Mouse (Mus musculus): ENCODE measurements around the gene Anks1. TPM values are rescaled to one million over a fixed set of nuclear protein-coding genes. Genes with fewer than 3 reads are reported as not detected.

Gene Anks1
- polyA plus RNA-seq, 1 experiment from 2014 or later: 14.5 TPM

GRCm38 (mm10) chr17:28101284-28101887 is 192.3 kb downstream of the Anks1 start:
- peak overlapping the region; percentile 23 for H3K4me2 ChIP-seq (replicated peaks; ENCODE audit: low read depth, low read length)
- no peak overlapping the region for H3K4me3 ChIP-seq (ENCODE audit: low read length)
- peak overlapping the region; percentile 93 for H3K27ac ChIP-seq (ENCODE audit: low read length)
- no peaks in the 10 kb centered on the region for H3K36me3 ChIP-seq (ENCODE audit: insufficient read depth, low read length)
- H3K9ac ChIP-seq (replicated peaks; ENCODE audit: low read length): 0 out of 2 replicates have a peak overlapping the region, but pooled peaks have one; percentile 31
- H3K27me3 ChIP-seq (ENCODE audit: insufficient read depth, low read length): no peaks in the 10 kb centered on the region
- peaks cover 29% of the 10 kb centered on the region for H3K4me1 ChIP-seq (ENCODE audit: insufficient read depth, low read length)
- ATAC-seq (ENCODE audit: low FRiP score, low TSS enrichment): peak; percentile 88
- WGBS: 7% methylated on average over 12 of the region's 12 CpGs
- peaks cover 3% of the 10 kb centered on the region; the same call in 1 of the 2 replicates for H3K9me3 ChIP-seq (ENCODE audit: low read length)

GRCm38 (mm10) chr17:28101902-28102319 is 192.8 kb downstream of the Anks1 start:
- 0 out of 2 replicates have a peak overlapping the region, but pooled peaks have one; percentile 31 for H3K9ac ChIP-seq (replicated peaks; ENCODE audit: low read length)
- peak overlapping the region; percentile 87 for H3K27ac ChIP-seq (ENCODE audit: low read length)
- ATAC-seq (ENCODE audit: low FRiP score, low TSS enrichment): peak; percentile 71
- 4% methylated on average over 10 of the region's 10 CpGs for WGBS
- peaks cover 3% of the 10 kb centered on the region; the same call in 1 of the 2 replicates for H3K9me3 ChIP-seq (ENCODE audit: low read length)
- no peaks in the 10 kb centered on the region for H3K27me3 ChIP-seq (ENCODE audit: insufficient read depth, low read length)
- no peaks in the 10 kb centered on the region for H3K36me3 ChIP-seq (ENCODE audit: insufficient read depth, low read length)
- H3K4me3 ChIP-seq (ENCODE audit: low read length): no peak overlapping the region
- H3K4me2 ChIP-seq (replicated peaks; ENCODE audit: low read depth, low read length): peak overlapping the region; percentile 23
- H3K4me1 ChIP-seq (ENCODE audit: insufficient read depth, low read length): peaks cover 32% of the 10 kb centered on the region

GRCm38 (mm10) chr17:28104416-28104815 is 195.3 kb downstream of the Anks1 start:
- no peak for ATAC-seq (ENCODE audit: low FRiP score, low TSS enrichment)
- no peaks in the 10 kb centered on the region for H3K36me3 ChIP-seq (ENCODE audit: insufficient read depth, low read length)
- 62% methylated on average over 6 of the region's 6 CpGs for WGBS
- peaks cover 28% of the 10 kb centered on the region for H3K4me1 ChIP-seq (ENCODE audit: insufficient read depth, low read length)
- H3K9me3 ChIP-seq (ENCODE audit: low read length): peaks cover 3% of the 10 kb centered on the region; the same call in 1 of the 2 replicates
- H3K27ac ChIP-seq (ENCODE audit: low read length): no peak overlapping the region
- no peak overlapping the region for H3K4me2 ChIP-seq (replicated peaks; ENCODE audit: low read depth, low read length)
- H3K9ac ChIP-seq (replicated peaks; ENCODE audit: low read length): no peak overlapping the region
- H3K4me3 ChIP-seq (ENCODE audit: low read length): no peak overlapping the region
- no peaks in the 10 kb centered on the region for H3K27me3 ChIP-seq (ENCODE audit: insufficient read depth, low read length)

- H3K27me3 ChIP-seq (ENCODE audit: insufficient read depth, low read length): no peaks in the 10 kb centered on the region
- no peaks in the 10 kb centered on the region for H3K9me3 ChIP-seq (ENCODE audit: low read length)
- H3K4me1 ChIP-seq (ENCODE audit: insufficient read depth, low read length): peaks cover 34% of the 10 kb centered on the region
- H3K9ac ChIP-seq (replicated peaks; ENCODE audit: low read length): no peak overlapping the region
- H3K4me3 ChIP-seq (ENCODE audit: low read length): no peak overlapping the region
- no peak for ATAC-seq (ENCODE audit: low FRiP score, low TSS enrichment)
- no peak overlapping the region for H3K27ac ChIP-seq (ENCODE audit: low read length)
- H3K36me3 ChIP-seq (ENCODE audit: insufficient read depth, low read length): no peaks in the 10 kb centered on the region
- H3K4me2 ChIP-seq (replicated peaks; ENCODE audit: low read depth, low read length): no peak overlapping the region
- WGBS: 80% methylated on average over 6 of the region's 6 CpGs
Measured at GRCm38 (mm10) chr17:28106352-28106751, 197.2 kb downstream of the Anks1 start.

GRCm38 (mm10) chr17:28107275-28107674 is 198.2 kb downstream of the Anks1 start:
- H3K36me3 ChIP-seq (ENCODE audit: insufficient read depth, low read length): no peaks in the 10 kb centered on the region
- peaks cover 25% of the 10 kb centered on the region for H3K4me1 ChIP-seq (ENCODE audit: insufficient read depth, low read length)
- no peaks in the 10 kb centered on the region for H3K27me3 ChIP-seq (ENCODE audit: insufficient read depth, low read length)
- ATAC-seq (ENCODE audit: low FRiP score, low TSS enrichment): no peak
- H3K4me3 ChIP-seq (ENCODE audit: low read length): no peak overlapping the region
- 13% methylated on average over 14 of the region's 14 CpGs for whole genome bisulfite sequencing
- no peaks in the 10 kb centered on the region for H3K9me3 ChIP-seq (ENCODE audit: low read length)
- H3K27ac ChIP-seq (ENCODE audit: low read length): peak overlapping the region; percentile 29
- H3K9ac ChIP-seq (replicated peaks; ENCODE audit: low read length): 0 out of 2 replicates have a peak overlapping the region, but pooled peaks have one; percentile 22
- 0 out of 2 replicates have a peak overlapping the region, but pooled peaks have one; percentile 4 for H3K4me2 ChIP-seq (replicated peaks; ENCODE audit: low read depth, low read length)

- H3K4me3 ChIP-seq (ENCODE audit: low read length): no peak overlapping the region
- no peaks in the 10 kb centered on the region for H3K36me3 ChIP-seq (ENCODE audit: insufficient read depth, low read length)
- no peak overlapping the region for H3K27ac ChIP-seq (ENCODE audit: low read length)
- no peaks in the 10 kb centered on the region for H3K27me3 ChIP-seq (ENCODE audit: insufficient read depth, low read length)
- no peak overlapping the region for H3K4me2 ChIP-seq (replicated peaks; ENCODE audit: low read depth, low read length)
- H3K9ac ChIP-seq (replicated peaks; ENCODE audit: low read length): no peak overlapping the region
- H3K4me1 ChIP-seq (ENCODE audit: insufficient read depth, low read length): peaks cover 13% of the 10 kb centered on the region
- H3K9me3 ChIP-seq (ENCODE audit: low read length): no peaks in the 10 kb centered on the region
- no peak for ATAC-seq (ENCODE audit: low FRiP score, low TSS enrichment)
- 89% methylated on average over 8 of the region's 8 CpGs for WGBS
Measured at GRCm38 (mm10) chr17:28112266-28112665, 203.2 kb downstream of the Anks1 start.

Other genes starting within 250 kb of the Anks1 start
- 0.18 and 0.31 TPM in 2 replicates for gene Spdef, start 180.4 kb upstream of the Anks1 start, polyA plus RNA-seq (2015; fragmentation: Nextera tagmentation; extraction: Ambion mirVana)
- 18.8 and 19.4 TPM in 2 replicates for gene D17Wsu92e, start 88.7 kb upstream of the Anks1 start, polyA plus RNA-seq (2015; fragmentation: Nextera tagmentation; extraction: Ambion mirVana)
- 286 and 293 TPM in 2 replicates for gene Snrpc, start 71.2 kb upstream of the Anks1 start, polyA plus RNA-seq (2015; fragmentation: Nextera tagmentation; extraction: Ambion mirVana)
- gene Uhrf1bp1, start 52.9 kb upstream of the Anks1 start, polyA plus RNA-seq (2015; fragmentation: Nextera tagmentation; extraction: Ambion mirVana): 7.5 and 7.7 TPM in 2 replicates
- gene Taf11, start 538 bp downstream of the Anks1 start, polyA plus RNA-seq (2015; fragmentation: Nextera tagmentation; extraction: Ambion mirVana): 59.9 and 72.7 TPM in 2 replicates
- gene Tcp11, start 171.3 kb downstream of the Anks1 start, polyA plus RNA-seq (2015; fragmentation: Nextera tagmentation; extraction: Ambion mirVana): 6.4 and 7.6 TPM in 2 replicates
- gene Scube3, start 232.8 kb downstream of the Anks1 start, polyA plus RNA-seq (2015; fragmentation: Nextera tagmentation; extraction: Ambion mirVana): 18.6 and 19.9 TPM in 2 replicates